In genomic region chr5:114538752-114539151, GRCm38 (mm10) we compare ENCODE assay signal across 13 mouse cellular contexts. TPM values are rescaled to one million over a fixed set of nuclear protein-coding genes. Genes with fewer than 3 reads are reported as not detected.
DNase-seq lines count a peak whose midpoint lies in the region; ATAC-seq lines count a peak whose summit lies in the region.
"Had no signal": no experiment of that assay in that cellular context is flagged by ENCODE, and none has a peak within 500 bp of the region (broad histone marks: within the 10 kb centered on the region; RNA-seq: fewer than 3 reads in every experiment).

No protein-coding gene starts in this region.

- H3K36me3 ChIP-seq in heart, embryonic 12.5 days = no peaks in the 10 kb centered on the region
- H3K36me3 ChIP-seq in hindbrain, embryonic 14.5 days (replicated peaks; ENCODE audit: control insufficient read depth, insufficient read depth) = no peaks in the 10 kb centered on the region
- H3K36me3 ChIP-seq: embryonic facial prominence, embryonic 12.5 days; heart, embryonic 15.5 days; neural tube, embryonic 12.5 days had no signal

- H3K9me3 ChIP-seq in heart, embryonic 12.5 days (replicated peaks) = peaks cover 5% of the 10 kb centered on the region
- H3K9me3 ChIP-seq in hindbrain, embryonic 14.5 days (ENCODE audit: control insufficient read depth, low read length) = 0 out of 2 replicates have a peak, but pooled peaks cover 3% of the 10 kb centered on the region
- H3K9me3 ChIP-seq: embryonic facial prominence, embryonic 12.5 days; heart, embryonic 15.5 days had no signal

- no peak overlapping the region for H3K27ac ChIP-seq in heart, embryonic 12.5 days (ENCODE audit: poor library complexity, severe bottlenecking)
- H3K27ac ChIP-seq in hindbrain, embryonic 14.5 days = no peak overlapping the region
- H3K27ac ChIP-seq: embryonic facial prominence, embryonic 12.5 days; heart, embryonic 15.5 days; liver, embryonic 14.5 days; neural tube, embryonic 12.5 days had no signal

- H3K4me3 ChIP-seq in heart, embryonic 12.5 days = no peak overlapping the region
- H3K4me3 ChIP-seq in hindbrain, embryonic 14.5 days (replicated peaks; ENCODE audit: low read length) = no peak overlapping the region
- H3K4me3 ChIP-seq: embryonic facial prominence, embryonic 12.5 days; heart, embryonic 15.5 days; neural tube, embryonic 12.5 days had no signal

- H3K27me3 ChIP-seq in heart, embryonic 12.5 days (replicated peaks) = peaks cover 34% of the 10 kb centered on the region
- H3K27me3 ChIP-seq in hindbrain, embryonic 14.5 days (ENCODE audit: control insufficient read depth, insufficient read depth, low read length) = peaks cover 9% of the 10 kb centered on the region

- 37% methylated on average over 4 of the region's 4 CpGs for WGBS in heart, embryonic 12.5 days
- 25% methylated on average over 4 of the region's 4 CpGs for WGBS in hindbrain, embryonic 14.5 days

- ATAC-seq in heart, embryonic 12.5 days (ENCODE audit: insufficient number of reproducible peaks, low FRiP score) = no peak
- ATAC-seq in hindbrain, embryonic 14.5 days (ENCODE audit: low FRiP score) = 0 out of 2 replicates have a peak, but pooled peaks have one; percentile 34

- H3K9ac ChIP-seq in heart, embryonic 12.5 days = 0 out of 2 replicates have a peak overlapping the region, but pooled peaks have one; percentile 1
- H3K9ac ChIP-seq in hindbrain, embryonic 14.5 days = no peak overlapping the region
- H3K9ac ChIP-seq: embryonic facial prominence, embryonic 12.5 days; heart, embryonic 15.5 days; liver, embryonic 14.5 days; neural tube, embryonic 12.5 days had no signal

- H3K4me1 ChIP-seq in heart, embryonic 12.5 days (replicated peaks) = peaks cover 27% of the 10 kb centered on the region
- H3K4me1 ChIP-seq in hindbrain, embryonic 14.5 days (replicated peaks; ENCODE audit: control insufficient read depth, insufficient read depth, low read length) = peaks cover 20% of the 10 kb centered on the region

- no peak overlapping the region for H3K4me2 ChIP-seq in heart, embryonic 12.5 days
- no peak overlapping the region for H3K4me2 ChIP-seq in hindbrain, embryonic 14.5 days (replicated peaks)
- H3K4me2 ChIP-seq: embryonic facial prominence, embryonic 12.5 days had no signal

- no peak for DNase-seq in heart, postnatal 4 days
- DNase-seq in right cerebral cortex, postnatal 4 days = peak; percentile 32
- no peak for DNase-seq in right cerebral cortex, adult 2 months (ENCODE audit: low spot score in 2 of 2)
- no peak for DNase-seq in hindbrain, embryonic 14.5 days (ENCODE audit: low spot score)
- no peak for DNase-seq in thymus, postnatal 14 days
- no peak for DNase-seq in kidney, postnatal 4 days
- no peak for DNase-seq in left cerebral cortex, adult 18-20 months (ENCODE audit: low spot score in 2 of 2)
- DNase-seq: right cerebral cortex, postnatal 14 days had no signal

RNA-seq across cellular contexts. Expression of gene Fam222a, which starts 29.1 kb away (rescaled TPM):
- polyA plus RNA-seq in heart, embryonic 12.5 days (2016; fragmentation: Nextera tagmentation; extraction: Ambion mirVana) = 0.63 and 1.1 TPM in 2 replicates
- total RNA-seq in heart, postnatal 4 days (2021) = 1 to 10 TPM; 6.0 to 7.0 TPM
- 6.6 and 6.7 TPM in 2 replicates for polyA plus RNA-seq in hindbrain, embryonic 14.5 days (2014; fragmentation: Nextera tagmentation; extraction: Ambion mirVana)
- 10 to 100 TPM; 10.9 to 11.0 TPM for total RNA-seq in left cerebral cortex, adult 18-20 months (2021)
